In genomic region chr3:63504433-63504832, GRCm38 (mm10) we compare ENCODE assay signal across 28 mouse cellular contexts. TPM values are rescaled to one million over a fixed set of nuclear protein-coding genes. Genes with fewer than 3 reads are reported as not detected.
"Had no signal": no experiment of that assay in that cellular context is flagged by ENCODE, and none has a peak within 500 bp of the region (broad histone marks: within the 10 kb centered on the region; RNA-seq: fewer than 3 reads in every experiment).

No protein-coding gene starts in this region.

- DNase-seq: kidney, adult 2 months; kidney, postnatal 25 days; layer of hippocampus, adult 9-11 months; liver, embryonic 13.5 days; lung, embryonic 14.5 days; spleen, adult 18-20 months; thymus, adult 18-20 months; thymus, postnatal 36 days had no signal

RNA-seq across cellular contexts. Expression of gene Gm34302, which starts 20.8 kb away (rescaled TPM):
- total RNA-seq: layer of hippocampus, adult 2 months; layer of hippocampus, postnatal 25 days; left cerebral cortex, adult 2 months; liver, adult 2 months; megakaryocyte, adult 5-6 weeks had no signal
- polyA plus RNA-seq: intestine, embryonic 14.5 days; intestine, postnatal 0 days; kidney, adult 2 months; kidney, embryonic 14.5 days; large intestine, adult 2 months; limb, embryonic 11.5 days; liver, adult 2 months; liver, embryonic 13.5 days; liver, embryonic 16.5 days; lung, embryonic 14.5 days; lung, postnatal 0 days; macrophage; midbrain, embryonic 12.5 days; midbrain, embryonic 15.5 days; neural tube, embryonic 12.5 days; neural tube, embryonic 15.5 days; stomach, embryonic 15.5 days; testis, adult 2 months; urinary bladder, adult 2 months had no signal
